Mouse (Mus musculus): Measurements from ENCODE around the gene Srr.

DNA sequence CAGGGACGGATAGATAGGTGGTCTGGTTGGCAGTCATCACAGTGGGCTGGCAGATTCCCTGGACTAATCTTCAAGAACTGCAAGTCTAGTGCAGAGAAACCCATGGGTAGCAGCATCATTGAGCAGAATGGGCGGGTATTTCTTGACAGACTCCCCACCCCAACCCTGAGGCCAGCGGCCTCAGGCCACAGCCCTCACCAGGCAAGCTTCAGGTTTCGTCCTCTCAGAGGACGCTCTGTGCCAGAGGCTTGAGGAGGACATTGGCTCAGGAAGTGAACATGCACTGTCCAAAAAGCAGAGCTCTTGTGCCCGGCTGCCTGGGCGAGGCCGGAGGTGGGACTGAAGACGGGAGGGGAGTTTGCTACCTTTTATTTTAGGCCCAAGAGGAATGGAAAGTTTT is 61.3 kb downstream of the Srr start:
- TF ChIP-seq CTCF (IDR thresholded peaks at IDR 0.05; ENCODE audit: low read depth) (no peak), EP300 (IDR thresholded peaks at IDR 0.05; ENCODE audit: low read depth) (no peak)

All from liver, embryonic 14.5 days (tissue).